Mouse (Mus musculus) liver, embryonic 14.5 days (tissue): ENCODE measurements around the gene Cd59b.
"Not testable (repeated sequence)": the region's sequence is repeated elsewhere in the genome, so short reads cannot be mapped to it uniquely, and the experiment has no call there.

Source experiments
- CTCF ChIP-seq: IDR thresholded peaks from 2 replicates; pipeline ENCODE4 v1.5.1; 2016; ENCODE audit warnings: antibody characterized with exemption, low read depth, control low read depth
- EP300 ChIP-seq: IDR thresholded peaks from 2 replicates; pipeline ENCODE4 v1.6.1; 2016; ENCODE audit warnings: antibody characterized with exemption, low read depth

- not testable (repeated sequence) for TF ChIP-seq CTCF, EP300
Measured at GRCm38 (mm10) chr2:104068450-104068849, 1.2 kb upstream of the Cd59b start, which contains the start of gene Gm10799.
